Mouse (Mus musculus) liver, postnatal 0 days (tissue): ENCODE measurements at regions not wholly inside any gene's neighbourhood (a gene's known extent, or its start where the extent isn't known, plus 50 kb on each side); places are given as distances from the start of the nearest gene placed in this dataset.

Experiments used
- CTCF ChIP-seq: sonication (generic); IDR thresholded peaks from 2 replicates; pipeline ENCODE4 v1.5.1; 2016; ENCODE audit warnings: antibody characterized with exemption, low read depth
- EP300 ChIP-seq: IDR thresholded peaks from 2 replicates; pipeline ENCODE4 v1.6.1; 2016; ENCODE audit warnings: antibody characterized with exemption, low read depth, mild to moderate bottlenecking

DNA sequence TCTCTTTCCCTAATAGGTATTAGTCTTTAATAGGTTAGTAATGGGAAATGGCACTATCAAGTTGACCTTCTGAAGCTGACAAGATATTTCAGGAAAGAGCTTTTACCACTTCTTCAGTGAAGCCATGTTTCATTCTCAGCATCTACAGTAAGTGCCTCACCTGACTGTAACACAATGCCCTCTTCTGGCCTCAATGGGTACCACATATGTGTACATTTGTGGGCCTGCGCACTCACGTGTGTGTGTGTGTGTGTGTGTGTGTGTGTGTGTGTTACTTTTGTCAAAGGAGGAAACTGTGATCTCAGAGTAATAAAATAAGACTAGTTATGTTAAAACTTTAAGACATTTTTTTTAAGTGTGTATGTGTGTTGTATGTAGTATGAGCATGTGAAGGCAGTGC, 601.8 kb upstream of the Ddx18 start:
- 0 out of 2 replicates have a peak, but pooled peaks have one; percentile 9 for TF ChIP-seq CTCF
- no peak for TF ChIP-seq EP300
